Mouse (Mus musculus) midbrain, embryonic 10.5 days (tissue): ENCODE results near the gene Rgs7bp. TPM values are rescaled to one million over a fixed set of nuclear protein-coding genes. Genes with fewer than 3 reads are reported as not detected.
"Not testable (repeated sequence)": the region's sequence is repeated elsewhere in the genome, so short reads cannot be mapped to it uniquely, and the experiment has no call there.

Source experiments
- DNase-seq: peaks from one replicate; pipeline ENCODE4 v3.0.0-alpha.2; 2017; ENCODE audit warnings: low spot score
- H3K27ac ChIP-seq: fragments of 300-500 bp; sonication (generic); replicated peaks from 2 replicates; pipeline ENCODE4 v1.5.1; 2016; ENCODE audit warnings: mild to moderate bottlenecking
- H3K27me3 ChIP-seq: fragments of 300-500 bp; sonication (generic); 2 replicates; pipeline ENCODE4 v1.6.1; 2016; ENCODE audit warnings: low read depth, mild to moderate bottlenecking; ENCODE audit not compliant: poor library complexity, severe bottlenecking
- H3K36me3 ChIP-seq: fragments of 300-500 bp; sonication (generic); 2 replicates; pipeline ENCODE4 v1.6.1; 2016; ENCODE audit warnings: mild to moderate bottlenecking, moderate library complexity
- H3K4me1 ChIP-seq: fragments of 300-500 bp; sonication (generic); 2 replicates; pipeline ENCODE4 v1.6.1; 2016
- H3K4me3 ChIP-seq: fragments of 300-500 bp; sonication (generic); 2 replicates; pipeline ENCODE4 v1.5.1; 2016; ENCODE audit warnings: mild to moderate bottlenecking, moderate library complexity
- H3K9me3 ChIP-seq: fragments of 300-500 bp; sonication (generic); replicated peaks from 2 replicates; pipeline ENCODE4 v1.6.1; 2016; ENCODE audit warnings: mild to moderate bottlenecking
- WGBS: fragments of 180-500 bp; shearing (Covaris S2); methylation state at CpG from one replicate; pipeline ENCODE4 v1.1.7; 2016; 5-methylcytosine and 5-hydroxymethylcytosine counted together
- polyA plus RNA-seq: library from polyadenylated mRNA; unstranded; fragments of >200 nt; fragmentation: Nextera tagmentation; extraction: Ambion mirVana; gene quantifications from 2 replicates; pipeline ENCODE4 v1.2.1, GENCODE M21; 2016

Gene Rgs7bp
- polyA plus RNA-seq, 1 experiment from 2014 or later: 0.57 TPM

GRCm38 (mm10) chr13:104916106-104916505 is 138.6 kb downstream of the Rgs7bp start:
- Histone ChIP-seq H3K4me1 (peaks cover 17% of the 10 kb centered on the region), H3K9me3 (no peaks in the 10 kb centered on the region), H3K27ac (no peak overlapping the region), H3K36me3 (no peaks in the 10 kb centered on the region), H3K4me3 (no peak overlapping the region), H3K27me3 (no peaks in the 10 kb centered on the region)
- 96% methylated on average over 2 of the region's 2 CpGs for WGBS
- no peak for DNase-seq

GRCm38 (mm10) chr13:104914288-104914895 is 140.3 kb downstream of the Rgs7bp start:
- 90% methylated on average over 17 of the region's 17 CpGs for WGBS
- no peak overlapping the region for H3K27ac ChIP-seq
- H3K4me3 ChIP-seq: no peak overlapping the region
- peaks cover 17% of the 10 kb centered on the region for H3K4me1 ChIP-seq
- H3K36me3 ChIP-seq: no peaks in the 10 kb centered on the region
- no peak for DNase-seq
- no peaks in the 10 kb centered on the region for H3K9me3 ChIP-seq
- no peaks in the 10 kb centered on the region for H3K27me3 ChIP-seq

GRCm38 (mm10) chr13:104911626-104912025 is 143.1 kb downstream of the Rgs7bp start:
- H3K4me1 ChIP-seq: peaks cover 27% of the 10 kb centered on the region
- not testable (repeated sequence) for H3K27me3 ChIP-seq, H3K36me3 ChIP-seq, H3K4me3 ChIP-seq, H3K9me3 ChIP-seq, H3K27ac ChIP-seq, DNase-seq
- 56% methylated on average over 5 of the region's 5 CpGs for WGBS

- H3K36me3 ChIP-seq, H3K4me3 ChIP-seq, H3K9me3 ChIP-seq, H3K27me3 ChIP-seq, H3K27ac ChIP-seq, DNase-seq: not testable (repeated sequence)
- 92% methylated on average over 1 of the region's 1 CpGs for WGBS
- peaks cover 27% of the 10 kb centered on the region for H3K4me1 ChIP-seq
Observed at GRCm38 (mm10) chr13:104911006-104911405, 143.7 kb downstream of the Rgs7bp start.

GRCm38 (mm10) chr13:104908691-104909090 is 146.0 kb downstream of the Rgs7bp start:
- Histone ChIP-seq H3K27ac (no peak overlapping the region), H3K27me3 (no peaks in the 10 kb centered on the region), H3K4me3 (no peak overlapping the region), H3K36me3 (no peaks in the 10 kb centered on the region), H3K4me1 (peaks cover 20% of the 10 kb centered on the region), H3K9me3 (no peaks in the 10 kb centered on the region)
- WGBS: 69% methylated on average over 7 of the region's 7 CpGs
- DNase-seq: no peak

Other genes starting within 250 kb of the Rgs7bp start
- 34.1 and 35.5 TPM in 2 replicates for gene Cwc27, start 237.8 kb downstream of the Rgs7bp start, polyA plus RNA-seq
- gene Shisal2b, start 191.0 kb downstream of the Rgs7bp start, polyA plus RNA-seq: 0.37 and 0.73 TPM in 2 replicates
- not detected in 2 replicates for gene 4933425L06Rik, start 27.2 kb upstream of the Rgs7bp start, polyA plus RNA-seq
- 4.8 and 8.0 TPM in 2 replicates for gene Rnf180, start 239.9 kb upstream of the Rgs7bp start, polyA plus RNA-seq